In the genomic region with DNA sequence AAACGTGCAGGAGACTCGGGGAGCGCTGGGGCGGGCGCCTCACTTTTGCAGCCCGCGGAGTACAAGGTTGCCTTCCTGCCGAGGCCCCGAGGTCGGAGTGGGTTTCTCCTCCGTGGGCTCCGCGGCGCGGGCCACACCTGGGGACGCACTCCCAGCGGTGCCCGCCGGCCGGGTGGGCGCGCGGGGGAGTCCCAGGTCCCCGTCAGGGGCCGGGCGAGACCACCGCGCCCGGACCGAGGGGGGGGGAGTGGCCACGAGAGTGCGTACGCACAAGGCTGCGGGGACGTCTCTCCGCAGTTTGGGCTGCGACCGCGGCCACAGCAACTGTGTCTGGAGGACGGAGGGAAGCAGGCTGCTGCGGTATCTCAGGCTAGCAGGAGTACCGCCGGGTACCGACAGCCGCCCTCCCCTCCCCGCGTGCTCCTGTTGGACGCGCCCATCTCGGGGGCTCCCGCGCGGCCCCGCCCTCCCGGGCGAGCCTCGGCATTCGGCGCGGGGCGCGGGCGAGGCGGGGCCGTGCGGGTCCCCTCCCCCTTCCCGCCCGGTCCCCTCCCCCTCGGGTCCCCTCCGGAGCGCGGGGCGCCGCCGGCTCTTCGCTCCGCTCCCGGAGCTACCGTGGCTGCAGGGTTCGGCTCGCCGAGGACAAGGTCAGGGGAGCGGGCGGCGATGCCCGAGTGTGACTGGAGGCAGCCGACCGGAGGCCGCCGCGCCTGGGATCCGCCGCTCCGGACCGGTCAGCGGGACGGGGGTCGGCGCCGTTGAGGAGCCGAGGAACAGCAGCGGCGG, we compare ENCODE assay signal across 7 mouse cellular contexts. TPM values are rescaled to one million over a fixed set of nuclear protein-coding genes. Genes with fewer than 3 reads are reported as not detected.
DNase-seq lines count a peak whose midpoint lies in the region; ATAC-seq lines count a peak whose summit lies in the region.

A gene (plus strand): TSS at position 559 of the 786 bp plus-strand sequence.

- DNase-seq in adrenal gland, adult 8-10 months = peak; percentile 77
- DNase-seq in embryo, embryonic 11.5 days (ENCODE audit: low read depth, low spot score) = peak; percentile 82
- peak; percentile 77 to 89 for DNase-seq in gastrocnemius, postnatal 36 days
- peak; percentile 90 for DNase-seq in limb, embryonic 10.5 days (ENCODE audit: low spot score)
- peak; percentile 77 for DNase-seq in skeletal muscle tissue, adult 2 months (ENCODE audit: low read depth, low spot score)

- no peaks in the 10 kb centered on the region for H3K27me3 ChIP-seq in intestine, embryonic 16.5 days (replicated peaks; ENCODE audit: control insufficient read depth, insufficient read depth, low read length)
- H3K27me3 ChIP-seq in limb, embryonic 10.5 days (ENCODE audit: low read depth, poor library complexity, severe bottlenecking) = no peaks in the 10 kb centered on the region
- no peaks in the 10 kb centered on the region for H3K27me3 ChIP-seq in midbrain, embryonic 12.5 days

- peaks cover 6% of the 10 kb centered on the region; the same call in 1 of the 2 replicates for H3K4me1 ChIP-seq in intestine, embryonic 16.5 days (ENCODE audit: control insufficient read depth, insufficient read depth, low read length)
- peaks cover 51% of the 10 kb centered on the region for H3K4me1 ChIP-seq in limb, embryonic 10.5 days
- peaks cover 25% of the 10 kb centered on the region for H3K4me1 ChIP-seq in midbrain, embryonic 12.5 days

- peak within 1 kb of the TSS; percentile 96 for H3K27ac ChIP-seq in intestine, embryonic 16.5 days (ENCODE audit: low read length)
- H3K27ac ChIP-seq in limb, embryonic 10.5 days = peak within 1 kb of the TSS; percentile 99
- H3K27ac ChIP-seq in midbrain, embryonic 12.5 days (replicated peaks) = peak within 1 kb of the TSS; percentile 97

- H3K4me2 ChIP-seq in intestine, embryonic 16.5 days (ENCODE audit: low read depth, low read length) = peak within 1 kb of the TSS; percentile 97
- peak within 1 kb of the TSS; percentile 99 for H3K4me2 ChIP-seq in midbrain, embryonic 12.5 days (replicated peaks)

- no peaks in the 10 kb centered on the region for H3K9me3 ChIP-seq in intestine, embryonic 16.5 days (ENCODE audit: control insufficient read depth, low read length)
- no peaks in the 10 kb centered on the region for H3K9me3 ChIP-seq in limb, embryonic 10.5 days (replicated peaks)
- H3K9me3 ChIP-seq in midbrain, embryonic 12.5 days = no peaks in the 10 kb centered on the region

- H3K9ac ChIP-seq in intestine, embryonic 16.5 days (ENCODE audit: low read depth, low read length) = peak within 1 kb of the TSS; percentile 90
- H3K9ac ChIP-seq in midbrain, embryonic 12.5 days (replicated peaks) = peak within 1 kb of the TSS; percentile 95

- peak; percentile 92 for ATAC-seq in intestine, embryonic 16.5 days
- ATAC-seq in midbrain, embryonic 12.5 days (ENCODE audit: low FRiP score, low read depth) = peak; percentile 92

- intact Hi-C loops in gastrocnemius, postnatal 36 days (cut with DNase I) = no loop called here

- WGBS in intestine, embryonic 16.5 days = under 1% methylated on average over 79 of the region's 103 CpGs
- WGBS in limb, embryonic 10.5 days = under 1% methylated on average over 90 of the region's 103 CpGs
- WGBS in midbrain, embryonic 12.5 days = under 1% methylated on average over 81 of the region's 103 CpGs

- peak within 1 kb of the TSS; percentile 93 for H3K4me3 ChIP-seq in intestine, embryonic 16.5 days (ENCODE audit: low read length)
- H3K4me3 ChIP-seq in limb, embryonic 10.5 days = peak within 1 kb of the TSS; percentile 98
- H3K4me3 ChIP-seq in midbrain, embryonic 12.5 days = peak within 1 kb of the TSS; percentile 93

- H3K36me3 ChIP-seq in intestine, embryonic 16.5 days (ENCODE audit: control insufficient read depth, insufficient read depth, low read length) = no peaks in the 10 kb centered on the region
- no peaks in the 10 kb centered on the region for H3K36me3 ChIP-seq in limb, embryonic 10.5 days
- H3K36me3 ChIP-seq in midbrain, embryonic 12.5 days = no peaks in the 10 kb centered on the region

RNA-seq across cellular contexts. Expression of the gene that starts here (rescaled TPM):
- 10 to 100 TPM; 27.7 to 33.6 (median 30.5) TPM for total RNA-seq in adrenal gland, adult 8-10 months (2022)
- total RNA-seq in gastrocnemius, postnatal 36 days (2021) = 1 to 10 TPM; 6.4 to 6.8 TPM
- 2.8 and 3.3 TPM in 2 replicates for polyA plus RNA-seq in intestine, embryonic 16.5 days (2015; fragmentation: Nextera tagmentation; extraction: Ambion mirVana)
- polyA plus RNA-seq in limb, embryonic 10.5 days (2016; fragmentation: Nextera tagmentation; extraction: Ambion mirVana) = 3.2 and 5.1 TPM in 2 replicates
- 10.9 and 11.2 TPM in 2 replicates for polyA plus RNA-seq in midbrain, embryonic 12.5 days (2016; fragmentation: Nextera tagmentation; extraction: Ambion mirVana)

Comparison
In these comparisons a context has a peak if more than half of its experiments do, and no peak if none do; other contexts are left out.
1. Peak in every context shown above with its lines: DNase-seq, ATAC-seq, H3K4me3 ChIP-seq and H3K27ac ChIP-seq.